Mouse (Mus musculus) heart, adult 18-20 months (tissue): ENCODE measurements around the gene Cnnm1. TPM values are rescaled to one million over a fixed set of nuclear protein-coding genes. Genes with fewer than 3 reads are reported as not detected.
A peak's percentile ranks its signal among the peaks of the same experiment; 100 is the strongest.

Experiments
- DNase-seq, 2 experiments: peaks; one replicate each; pipeline ENCODE4 v3.0.0; 2021 to 2022; ENCODE audit warnings: mixed read lengths in 1 of 2
- total RNA-seq, 2 experiments: library from RNA; stranded (reverse); gene quantifications; 2 replicates each; pipeline ENCODE4 v1.2.3; 2021

Cnnm1 gene
- total RNA-seq, 2 experiments from 2014 or later = 0.31 TPM; not detected in 1

DNA sequence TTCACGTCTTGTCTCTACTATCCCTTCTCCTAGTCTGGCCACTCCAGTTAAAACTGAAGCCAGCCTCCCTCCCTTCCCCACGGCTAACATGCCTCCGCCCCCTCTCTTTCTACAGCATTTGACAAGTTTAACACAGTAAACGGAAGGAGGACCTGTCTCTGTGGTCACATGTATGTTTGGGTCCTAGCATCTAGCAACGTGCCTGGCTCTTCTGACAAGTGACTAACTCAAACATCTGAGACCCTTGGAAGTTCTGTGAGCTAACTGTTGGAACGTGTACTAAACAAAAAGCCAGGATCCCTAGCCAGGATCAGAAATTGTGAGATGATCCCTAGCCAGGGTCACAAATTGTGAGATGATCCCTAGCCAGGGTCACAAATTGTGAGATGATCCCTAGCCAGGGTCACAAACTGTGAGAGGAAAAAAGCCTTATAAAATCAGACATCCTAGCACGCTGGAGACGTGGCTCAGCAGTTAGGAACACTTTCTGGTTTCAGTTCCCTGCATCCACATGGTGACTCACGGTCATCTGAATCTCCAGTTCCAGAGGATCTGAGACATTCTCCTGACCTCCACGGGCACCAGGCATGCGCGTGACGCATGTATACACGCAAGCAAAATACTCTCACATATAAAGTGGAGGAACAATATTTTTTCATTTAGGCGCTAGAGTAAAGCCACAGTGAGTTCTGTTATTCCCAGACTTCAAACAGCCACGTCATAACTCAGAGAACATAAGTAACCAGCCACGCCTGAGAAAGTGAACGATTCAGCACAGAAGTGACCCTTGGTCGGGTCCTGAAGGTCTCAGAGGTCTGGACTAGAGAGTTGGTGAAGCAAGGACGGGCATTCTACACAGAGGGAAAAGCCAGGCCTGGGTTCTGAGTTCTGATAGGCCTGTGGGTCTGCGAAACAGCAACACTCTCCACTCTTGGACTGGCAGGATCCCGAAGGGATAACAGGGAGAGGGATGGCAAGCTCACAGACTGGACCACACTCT lies 71.7 kb downstream of the Cnnm1 start:
- peak; percentile 45 to 63 for DNase-seq

- DNase-seq = no peak
These were observed 73.6 kb downstream of the Cnnm1 start for GRCm38 (mm10) chr19:43513874-43514273.

DNA sequence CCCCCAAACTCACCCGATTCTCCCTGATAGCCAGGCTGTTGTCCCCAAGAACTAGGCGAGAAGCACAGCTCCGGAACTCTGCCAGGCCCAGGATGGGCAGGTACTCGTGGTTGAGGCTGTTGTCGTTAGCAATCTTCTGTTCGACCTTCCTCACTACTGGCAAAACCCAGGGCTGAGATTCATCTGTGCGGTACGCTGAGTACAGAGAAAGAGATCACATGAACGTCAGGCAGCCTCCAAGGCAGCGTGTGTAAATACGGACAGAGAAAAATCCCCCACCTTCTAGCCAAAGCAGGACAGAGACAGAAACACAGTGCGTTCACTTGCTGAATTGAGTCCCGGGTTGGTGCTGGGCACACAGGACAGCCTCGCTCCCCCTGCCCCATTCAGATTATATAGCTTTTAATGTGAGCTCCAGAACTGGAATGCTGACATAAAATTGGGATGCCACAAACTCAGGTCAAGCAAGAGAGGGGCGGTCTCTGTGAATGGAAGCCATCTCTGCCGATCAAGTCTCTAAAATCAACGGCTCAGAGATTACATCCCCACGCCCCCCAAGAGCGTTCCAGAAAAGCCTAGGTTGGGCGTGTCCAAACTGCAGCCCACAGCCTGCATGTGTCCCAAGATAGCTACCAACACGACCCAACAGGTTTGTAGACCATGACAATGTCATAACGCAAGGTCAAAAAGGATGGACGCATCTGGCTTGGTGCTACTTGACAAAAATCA lies 75.6 kb downstream of the Cnnm1 start:
- peak; percentile 56 to 59 for DNase-seq

- no peak for DNase-seq
These were observed 76.3 kb downstream of the Cnnm1 start for GRCm38 (mm10) chr19:43516397-43517035.

- no peak for DNase-seq
These were observed 77.1 kb downstream of the Cnnm1 start for GRCm38 (mm10) chr19:43517320-43517719.

- no peak for DNase-seq
These were observed 77.6 kb downstream of the Cnnm1 start for GRCm38 (mm10) chr19:43517808-43518207.

- DNase-seq = no peak
These were observed 78.0 kb downstream of the Cnnm1 start for GRCm38 (mm10) chr19:43518261-43518660.

GRCm38 (mm10) chr19:43519226-43519625 lies 79.0 kb downstream of the Cnnm1 start:
- no peak for DNase-seq

DNA sequence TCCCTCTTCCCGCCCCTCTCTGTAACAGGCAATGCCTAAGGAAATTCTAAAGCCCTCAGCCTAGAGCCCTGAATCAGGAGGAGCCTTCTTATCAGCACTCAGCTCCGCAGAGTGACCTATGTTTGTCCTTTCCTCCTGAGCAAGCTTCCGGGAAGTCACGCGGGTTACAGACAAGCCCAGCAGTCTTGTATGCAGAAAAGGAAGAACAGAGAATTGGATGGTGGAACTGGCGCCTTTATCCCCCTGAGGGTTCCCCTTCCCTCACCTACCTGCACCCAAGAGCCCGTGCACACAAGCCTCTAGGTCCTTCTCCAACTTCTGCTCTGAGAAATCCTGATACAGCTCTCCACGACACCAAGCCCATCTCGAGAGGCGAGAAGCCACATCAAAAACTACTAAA lies 80.2 kb downstream of the Cnnm1 start:
- peak; percentile 54 to 57 for DNase-seq

GRCm38 (mm10) chr19:43521362-43521761 lies 81.1 kb downstream of the Cnnm1 start:
- DNase-seq = no peak

DNA sequence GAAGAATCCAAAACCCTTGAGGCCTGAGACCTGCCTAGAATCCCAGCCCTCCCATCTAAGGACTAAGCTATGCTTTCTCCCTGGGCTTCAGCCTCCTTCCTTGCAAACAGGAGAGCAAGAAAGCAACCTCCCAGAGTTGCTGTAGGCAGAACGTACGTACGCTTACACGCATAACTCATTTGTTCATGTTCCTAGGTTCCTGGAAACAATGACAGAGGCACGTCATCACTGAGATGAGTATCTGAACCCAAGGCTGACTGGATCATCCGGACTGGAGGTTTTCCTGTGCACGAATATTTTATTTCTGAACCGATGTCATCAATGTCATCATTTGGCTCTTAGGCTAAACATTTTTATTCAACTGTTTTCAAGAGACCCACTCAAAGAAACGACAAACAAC lies 81.8 kb downstream of the Cnnm1 start:
- no peak for DNase-seq

DNA sequence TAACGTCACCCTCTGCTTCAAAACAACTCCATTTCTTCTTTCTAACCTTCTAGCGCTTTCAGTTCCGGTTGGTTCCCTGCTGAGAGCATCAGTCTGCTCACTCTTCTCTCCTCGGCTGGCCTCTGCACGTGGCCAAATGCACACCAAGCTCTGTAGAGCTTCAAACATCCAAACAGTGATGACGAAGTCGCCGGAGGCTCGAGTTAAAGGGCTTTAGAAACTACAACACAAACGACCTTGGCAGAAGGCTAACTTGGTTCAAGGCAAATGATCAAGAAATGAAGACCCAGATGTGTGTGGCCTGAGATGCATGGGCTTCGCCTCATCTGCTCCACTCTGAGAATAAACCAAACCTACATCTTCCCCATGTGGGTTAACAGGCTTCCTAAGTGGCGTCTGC lies 83.3 kb downstream of the Cnnm1 start:
- DNase-seq = peak in 1 of 2 experiments; percentile 56

GRCm38 (mm10) chr19:43524187-43525103 lies 84.2 kb downstream of the Cnnm1 start, which contains the start of gene Got1:
Got1 (minus strand) TSS chr19:43524605.
- DNase-seq = peak; percentile 96 to 98

- DNase-seq = no peak
These were observed 84.9 kb downstream of the Cnnm1 start for GRCm38 (mm10) chr19:43525104-43525482.

DNA sequence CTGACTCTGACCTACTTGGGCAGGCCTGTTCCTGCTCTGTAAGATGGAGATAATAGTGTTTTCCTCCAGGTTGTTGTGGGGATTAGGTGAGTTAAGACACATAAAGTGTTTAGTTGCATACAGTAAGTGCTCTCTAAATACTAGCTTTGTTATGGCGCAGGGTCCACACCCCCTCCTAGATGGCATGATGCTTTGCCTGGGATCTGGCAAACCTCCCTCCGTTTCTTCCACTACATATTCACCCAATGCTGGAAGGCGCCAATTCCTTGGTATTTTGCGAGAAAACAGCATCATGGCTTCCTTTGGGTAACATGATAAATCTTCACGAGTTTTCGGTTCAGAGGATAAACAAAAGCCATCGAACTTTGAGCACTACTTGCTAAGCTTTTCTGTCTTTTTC lies 85.3 kb downstream of the Cnnm1 start:
- DNase-seq = no peak

- no peak for DNase-seq
These were observed 85.8 kb downstream of the Cnnm1 start for GRCm38 (mm10) chr19:43526025-43526424.

- peak; percentile 64 to 76 for DNase-seq
These were observed 86.9 kb downstream of the Cnnm1 start for GRCm38 (mm10) chr19:43527131-43527530.

DNA sequence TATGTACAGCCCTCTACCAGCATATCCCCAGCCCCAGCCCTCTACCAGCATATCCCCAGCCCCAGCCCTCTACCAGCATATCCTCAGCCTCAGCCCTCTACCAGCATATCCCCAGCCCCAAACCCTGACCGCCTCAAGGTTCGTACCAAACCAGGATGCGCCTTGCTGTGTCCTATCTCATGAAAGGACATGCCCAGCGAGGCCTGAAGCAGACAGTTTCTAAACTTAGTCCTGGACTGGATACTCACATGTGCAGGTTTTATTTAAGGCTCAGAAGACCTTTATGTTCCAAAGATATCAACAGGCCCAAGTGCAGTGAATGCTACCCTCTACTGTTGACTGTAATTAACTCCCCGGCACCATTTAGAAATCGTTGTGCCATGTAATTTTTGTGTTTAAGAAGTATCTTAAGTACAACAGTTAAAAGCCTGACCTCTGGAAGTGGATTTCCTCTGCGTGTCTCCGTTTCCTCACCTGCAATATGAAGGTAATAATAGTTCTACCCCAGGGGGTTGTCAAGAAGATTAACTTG lies 87.9 kb downstream of the Cnnm1 start:
- peak; percentile 57 to 68 for DNase-seq

- DNase-seq = peak; percentile 85 to 90
These were observed 90.0 kb downstream of the Cnnm1 start for GRCm38 (mm10) chr19:43530197-43530770.

GRCm38 (mm10) chr19:43530921-43531320 lies 90.7 kb downstream of the Cnnm1 start:
- no peak for DNase-seq

GRCm38 (mm10) chr19:43535372-43535771 lies 95.1 kb downstream of the Cnnm1 start:
- DNase-seq = no peak
